Mouse (Mus musculus) left cerebral cortex, postnatal 25 days (tissue): Measurements from ENCODE around the gene Bfsp2. TPM values are rescaled to one million over a fixed set of nuclear protein-coding genes. Genes with fewer than 3 reads are reported as not detected.

Experiments used
- DNase-seq, 2 experiments: peaks; one replicate each; pipeline ENCODE4 v3.0.0; 2022; ENCODE audit warnings: low spot score in 2 of 2, mixed read lengths in 1 of 2
- intact Hi-C: fragments of 180-260 bp; cut with DNase I; formaldehyde crosslinking; loops from one replicate; pipeline ENCODE4 v1.15.1; 2025
- total RNA-seq, 2 experiments: library from RNA; stranded (reverse); gene quantifications; 2 replicates each; pipeline ENCODE4 v1.2.3; 2021

The Bfsp2 gene
- total RNA-seq: 1 to 10 TPM; 4.3 to 5.5 TPM

DNA sequence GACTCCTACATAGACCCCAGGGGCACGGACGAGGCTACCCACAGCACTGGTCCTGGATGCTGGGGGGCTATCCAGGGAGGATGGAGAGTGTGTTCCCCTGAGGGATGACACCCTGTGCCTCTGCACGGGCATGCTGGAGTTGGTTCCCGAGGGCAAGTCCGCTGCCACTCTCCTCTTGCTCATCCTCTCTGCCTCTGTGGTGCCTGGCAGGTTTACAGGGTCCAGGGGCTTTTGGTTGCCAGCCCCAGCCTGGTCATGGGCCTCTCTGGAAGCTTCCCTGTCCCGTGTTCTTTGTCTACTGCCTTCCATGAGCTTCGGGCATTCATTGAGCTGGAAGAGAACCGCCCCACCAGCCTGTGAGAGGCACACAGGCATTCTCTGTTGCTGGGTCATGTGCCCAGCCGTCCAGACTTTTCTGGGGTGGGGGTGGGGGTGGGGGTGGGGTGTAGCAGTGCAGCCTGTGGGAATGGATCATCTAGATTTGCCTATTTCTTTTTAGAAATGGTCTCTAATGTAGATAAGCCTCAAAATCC lies at the start of gene Bfsp2:
Gene Bfsp2, minus strand, starts transcription at position 377 of the 533 bp plus-strand sequence.
- DNase-seq: no peak
- intact Hi-C loops: no loop called here

DNA sequence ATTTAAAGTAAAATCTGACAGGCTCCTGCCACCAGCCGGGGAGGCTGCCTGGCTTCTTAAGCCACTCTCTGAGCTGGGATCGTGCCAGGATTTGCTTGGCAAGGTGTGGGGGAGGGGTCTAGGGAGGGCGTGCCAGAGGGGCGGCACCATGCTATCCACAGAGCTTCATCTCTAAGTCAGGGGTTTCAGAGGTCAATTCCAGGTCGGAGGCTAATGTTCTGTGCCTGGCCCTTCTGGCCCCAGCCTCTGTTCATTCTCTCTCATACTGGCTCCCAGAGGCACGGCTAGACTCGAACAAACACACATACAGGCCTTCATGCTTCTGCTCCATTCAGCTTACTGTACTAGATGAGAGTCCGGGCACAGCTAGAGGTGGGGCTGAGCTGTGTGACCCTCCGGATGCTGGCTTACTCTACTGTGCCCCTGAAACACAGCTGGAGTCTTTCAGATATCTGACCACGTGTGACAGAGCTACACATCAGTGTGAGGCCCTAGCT lies 44.9 kb upstream of the Bfsp2 start:
- intact Hi-C loops: no loop called here
- no peak for DNase-seq

DNA sequence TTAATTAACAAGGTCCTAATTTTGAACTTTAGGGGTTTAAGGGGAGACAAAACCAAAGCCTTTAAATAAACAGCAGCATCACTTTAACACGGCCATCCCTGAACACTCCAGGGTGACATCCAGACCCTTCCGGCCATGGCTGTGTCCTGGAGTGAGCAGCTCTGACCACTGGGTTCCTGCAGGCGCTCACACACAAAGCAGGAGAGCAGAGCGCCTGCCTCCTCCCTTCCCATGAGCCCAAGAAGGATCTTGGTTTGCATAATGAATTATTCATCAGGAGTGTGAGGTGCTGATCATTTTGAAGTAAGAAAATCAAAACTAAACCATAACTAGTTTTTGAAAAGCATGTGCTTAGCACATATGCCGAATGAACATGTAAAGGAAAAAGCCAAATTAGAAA lies 44.4 kb upstream of the Bfsp2 start:
- DNase-seq: peak in 1 of 2 experiments; percentile 48
- intact Hi-C loops: no loop called here

DNA sequence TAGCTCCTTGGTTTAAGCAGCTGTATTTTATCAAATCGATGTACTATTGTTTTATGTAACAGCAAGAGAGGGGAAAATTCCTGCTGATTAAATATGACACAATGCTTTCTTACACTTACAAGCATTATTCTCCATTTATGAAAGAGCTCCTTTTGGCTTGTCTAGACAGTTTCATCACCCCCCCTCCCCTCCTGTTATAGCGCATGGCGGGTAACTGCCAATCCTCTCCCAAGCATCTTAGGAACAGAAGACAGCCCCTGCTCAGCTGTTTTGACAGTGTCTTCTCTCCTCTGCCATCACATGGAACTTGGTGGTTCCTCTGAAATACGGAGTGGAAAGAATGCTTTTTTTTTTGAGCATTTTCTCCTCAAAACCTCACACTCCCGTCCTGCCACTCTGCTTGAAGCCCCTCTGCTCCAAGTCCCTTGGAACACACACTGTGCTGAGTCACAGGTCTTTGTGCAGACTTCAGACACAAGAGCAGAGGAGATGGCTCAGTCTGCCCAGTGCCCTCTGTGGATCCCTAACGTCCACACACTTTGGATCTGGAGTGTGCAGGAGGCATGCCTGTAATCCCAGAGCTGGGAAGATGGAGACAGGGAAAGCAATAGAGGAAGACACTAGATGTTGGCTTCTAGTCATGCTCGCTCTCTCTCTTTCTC lies 43.7 kb upstream of the Bfsp2 start:
- DNase-seq: peak in 1 of 2 experiments; percentile 42
- intact Hi-C loops: no loop called here

DNA sequence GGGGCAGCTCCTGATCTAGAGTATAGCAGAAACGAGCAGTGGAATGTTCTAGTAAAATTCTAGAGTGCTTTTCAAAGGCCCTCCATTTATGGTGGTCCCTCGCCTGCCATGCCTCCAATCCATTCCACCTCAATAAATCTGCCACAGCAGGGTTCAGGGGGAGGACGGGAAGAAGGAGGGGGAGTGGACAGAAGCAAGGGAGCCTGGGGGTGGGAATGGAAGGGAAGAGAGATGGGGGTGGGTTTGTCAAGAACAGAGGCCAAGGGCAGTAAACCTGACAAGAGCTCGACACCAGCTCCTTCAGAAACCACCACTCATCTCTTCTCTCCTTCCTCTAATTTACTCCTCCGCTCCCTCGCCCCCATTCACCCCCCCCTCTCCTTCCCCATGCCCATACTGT lies 42.8 kb upstream of the Bfsp2 start:
- intact Hi-C loops: no loop called here
- DNase-seq: no peak

DNA sequence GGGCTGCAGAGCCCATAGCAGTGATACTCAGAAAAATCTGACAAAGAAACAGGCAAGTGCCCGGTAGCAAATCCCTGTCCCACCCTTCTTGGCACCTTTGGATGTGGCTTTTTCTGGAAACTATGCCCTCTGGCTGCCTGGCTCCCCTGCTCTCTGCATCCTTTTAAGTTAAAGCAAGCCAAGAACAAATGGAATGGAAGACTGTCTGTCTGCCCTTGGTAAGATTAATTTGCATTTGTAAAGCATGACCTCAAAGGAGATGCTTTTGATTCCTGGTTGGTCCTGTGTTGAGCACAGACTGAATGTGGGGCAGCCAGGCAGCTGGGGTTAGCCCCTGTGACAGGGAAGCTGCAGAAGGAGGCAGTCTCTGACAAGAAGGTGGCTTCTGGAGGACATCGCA lies 33.7 kb upstream of the Bfsp2 start:
- intact Hi-C loops: no loop called here

DNA sequence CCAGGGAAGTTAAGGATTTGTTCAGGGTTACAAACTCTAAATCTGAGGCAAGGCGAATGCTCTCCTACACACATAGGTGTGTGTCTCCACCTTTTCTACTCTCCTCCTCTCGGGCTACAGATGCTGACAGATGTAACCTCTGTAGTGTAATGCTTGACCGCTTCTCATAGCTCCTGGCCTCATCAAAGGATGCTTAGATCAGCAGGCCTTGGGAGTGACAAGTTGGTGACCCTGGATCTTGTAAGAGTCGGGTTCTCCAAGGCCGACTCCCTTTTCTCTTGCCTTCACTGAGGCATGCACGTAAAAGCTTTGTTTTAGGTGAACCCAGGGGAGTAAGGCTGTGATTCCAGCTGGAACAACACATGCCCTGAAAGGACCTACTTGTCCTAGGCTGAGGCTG lies 32.0 kb upstream of the Bfsp2 start:
- no peak for DNase-seq
- intact Hi-C loops: no loop called here

More for the DNA sequence above, 33.7 kb upstream of the Bfsp2 start:
- DNase-seq: no peak

DNA sequence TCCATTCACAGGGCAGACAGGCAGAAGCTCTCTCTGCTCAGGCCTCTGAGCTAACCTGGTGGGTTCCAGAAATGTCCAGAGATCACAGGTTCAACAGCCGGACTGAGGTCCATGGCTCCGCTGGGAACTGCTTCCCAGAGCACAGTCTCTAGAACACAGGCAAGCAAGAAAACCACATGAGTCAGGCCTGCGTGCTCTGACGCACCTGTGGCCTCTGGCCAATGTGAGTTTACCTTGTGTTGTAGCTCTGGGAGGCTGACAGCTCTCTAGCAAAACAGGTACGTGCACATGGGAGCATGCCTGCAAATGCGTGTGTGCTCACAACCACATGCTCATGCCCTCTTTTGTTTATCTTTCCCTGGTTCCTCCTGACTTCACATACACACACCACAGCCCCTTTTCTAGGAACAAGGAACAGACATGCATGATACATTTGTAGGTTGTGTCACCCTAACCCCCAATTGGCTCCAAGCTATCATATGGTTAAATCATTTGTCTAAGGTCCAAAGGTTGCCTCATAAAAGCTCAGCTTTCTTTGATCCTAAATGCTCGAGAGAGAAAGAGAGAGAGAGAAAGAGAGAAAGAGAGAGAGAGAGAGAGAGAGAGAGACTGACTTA lies 26.9 kb upstream of the Bfsp2 start:
- intact Hi-C loops: no loop called here
- DNase-seq: no peak

DNA sequence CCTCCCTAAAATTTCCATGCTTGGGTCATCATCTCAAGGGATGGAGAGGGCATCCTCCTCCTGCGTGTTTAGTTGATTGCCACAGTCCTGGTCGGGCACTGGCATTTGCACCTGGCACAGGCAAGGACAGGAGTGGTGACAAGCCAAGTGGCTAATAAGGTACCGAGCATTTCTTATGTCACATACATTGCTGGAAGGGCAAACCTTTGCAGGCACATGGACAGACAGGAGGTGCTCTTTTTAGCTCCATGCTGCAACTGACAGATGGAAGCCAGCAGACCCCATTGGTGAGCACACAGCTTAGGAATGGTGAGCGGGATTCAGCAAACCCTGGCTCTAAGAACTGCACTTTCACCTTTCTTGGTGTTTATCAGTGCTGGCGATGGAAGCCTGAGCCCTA lies 24.8 kb upstream of the Bfsp2 start:
- intact Hi-C loops: loop anchor here (2.0 kb wide), 1 partner anchor 44 kb away; no protein-coding TSS in a partner anchor
- no peak for DNase-seq

DNA sequence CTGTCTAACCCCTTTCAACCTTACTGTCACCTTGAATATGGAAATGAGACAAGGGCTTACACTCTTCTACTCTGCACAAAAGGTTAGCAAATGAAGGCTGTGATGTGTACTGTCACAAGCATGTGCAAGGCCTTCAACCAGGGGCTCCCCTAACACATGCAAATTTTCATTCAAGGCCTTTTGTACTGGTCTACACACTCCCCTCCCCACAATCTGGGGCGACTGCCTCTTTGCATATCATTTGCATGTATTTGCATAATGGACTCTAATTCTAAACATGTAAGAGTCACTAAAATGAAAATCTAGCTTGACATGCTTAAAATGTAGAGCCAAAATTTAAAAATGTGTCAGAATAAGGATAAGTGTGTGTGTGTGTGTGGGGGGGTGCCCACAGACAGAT lies 24.4 kb upstream of the Bfsp2 start:
- peak in 1 of 2 experiments; percentile 78 for DNase-seq
- intact Hi-C loops: loop anchor here (2.0 to 5.0 kb wide), 2 partner anchors 44 to 93 kb away; no protein-coding TSS in a partner anchor

DNA sequence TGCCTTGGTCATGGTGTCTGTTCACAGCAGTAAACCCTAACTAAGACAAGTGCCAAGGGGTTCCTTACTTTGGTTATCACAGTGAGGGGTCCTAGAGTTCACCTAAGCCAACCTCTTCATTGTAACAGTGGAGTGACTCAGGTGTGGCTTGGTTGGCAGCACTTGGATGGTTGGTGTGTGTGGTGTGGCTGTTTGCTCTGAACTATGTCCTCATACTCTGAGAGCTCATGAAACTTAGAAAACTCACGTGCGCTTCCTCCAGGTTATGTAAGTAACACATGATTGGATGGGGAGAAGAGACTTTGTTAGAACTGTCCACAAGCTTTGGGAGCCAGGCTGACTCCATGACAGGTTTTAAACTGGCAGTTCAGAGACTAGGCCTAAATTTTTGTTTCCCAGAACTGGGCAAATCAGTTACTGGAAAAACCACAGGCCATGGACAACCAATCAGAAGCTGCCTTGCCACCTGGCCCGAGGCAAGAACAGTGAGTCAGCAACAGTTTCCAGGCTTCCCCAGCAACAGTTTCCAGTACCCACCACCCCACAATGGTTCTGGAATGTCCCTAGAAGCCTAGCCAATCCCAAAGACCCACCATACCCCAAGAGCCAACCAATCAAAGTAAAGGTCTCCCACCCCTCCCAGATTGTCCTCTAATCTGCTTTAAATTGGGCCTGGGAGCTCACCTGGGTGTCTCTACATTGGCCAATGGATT lies 23.5 kb upstream of the Bfsp2 start:
- intact Hi-C loops: loop anchor here (2.0 to 5.0 kb wide), 2 partner anchors 45 to 94 kb away; no protein-coding TSS in a partner anchor
- DNase-seq: no peak

DNA sequence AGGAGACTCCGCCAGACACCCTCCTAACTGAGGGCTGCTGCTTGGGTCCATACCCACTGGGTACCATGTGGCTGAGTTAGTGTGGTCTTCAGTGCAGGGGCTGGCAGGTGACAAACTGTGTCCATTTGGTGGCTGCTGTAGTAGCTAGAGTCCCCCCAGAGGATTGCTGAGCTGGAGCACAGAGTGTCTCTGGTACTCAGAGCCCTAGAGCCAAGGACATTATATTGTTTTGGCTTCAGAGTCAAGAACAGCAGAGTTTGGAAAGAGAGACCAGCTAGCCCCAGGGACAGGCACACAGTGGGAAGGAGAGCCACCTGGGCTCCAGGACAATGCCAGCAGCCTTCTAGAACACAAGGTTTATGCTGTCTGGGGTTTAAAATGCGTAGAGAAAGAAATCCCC lies 22.4 kb upstream of the Bfsp2 start:
- intact Hi-C loops: loop anchor here (5.0 kb wide), 1 partner anchor 95 kb away; no protein-coding TSS in a partner anchor

DNA sequence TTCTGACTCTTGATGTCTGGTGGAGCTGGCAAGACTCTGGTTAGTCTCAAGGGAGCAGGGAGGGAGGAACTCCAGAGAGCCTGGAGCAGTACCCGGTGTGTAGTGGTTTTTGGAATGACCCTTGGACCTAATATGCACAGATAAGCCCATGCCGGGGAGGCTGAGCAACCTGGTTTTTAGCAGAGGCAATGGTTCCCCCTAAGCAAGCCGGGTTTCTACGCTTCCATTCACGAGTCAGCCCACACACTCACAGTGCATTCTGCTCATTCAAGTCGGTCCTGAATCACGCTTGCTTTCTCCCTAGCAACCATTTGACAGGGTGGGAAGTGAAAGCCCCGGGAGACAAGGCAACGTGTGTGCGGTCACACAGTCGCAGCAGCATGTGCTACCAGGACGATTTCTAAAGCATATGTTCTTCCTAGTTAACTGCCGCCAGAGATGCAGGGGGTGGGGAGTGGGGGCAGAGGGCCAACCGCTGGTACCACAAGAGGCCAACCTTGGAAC lies 21.7 kb upstream of the Bfsp2 start:
- DNase-seq: peak; percentile 75 to 93
- intact Hi-C loops: loop anchor here (5.0 kb wide), 1 partner anchor 95 kb away; no protein-coding TSS in a partner anchor

More for the DNA sequence above, 22.4 kb upstream of the Bfsp2 start:
- DNase-seq: no peak

DNA sequence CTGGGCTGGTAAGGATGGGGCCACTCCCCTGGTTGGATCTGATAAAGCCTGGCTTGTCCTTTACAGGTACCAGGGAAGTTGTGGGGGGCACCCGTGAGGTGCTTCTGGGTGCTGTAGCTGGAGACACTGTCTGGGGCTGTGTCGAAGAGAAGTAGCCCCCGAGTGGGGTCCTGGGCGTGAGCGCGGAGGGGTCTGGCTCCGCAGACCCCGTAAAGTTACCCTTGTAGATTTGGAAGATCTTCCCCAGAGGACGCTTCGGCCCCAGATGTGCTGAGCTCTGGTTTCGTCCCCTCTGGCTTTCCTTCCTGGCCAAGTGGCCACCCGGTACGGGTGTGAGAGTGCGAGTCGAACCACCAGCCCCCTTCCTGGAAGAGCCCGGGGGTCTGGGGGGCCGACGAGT lies 19.1 kb upstream of the Bfsp2 start:
- intact Hi-C loops: no loop called here
- DNase-seq: no peak

DNA sequence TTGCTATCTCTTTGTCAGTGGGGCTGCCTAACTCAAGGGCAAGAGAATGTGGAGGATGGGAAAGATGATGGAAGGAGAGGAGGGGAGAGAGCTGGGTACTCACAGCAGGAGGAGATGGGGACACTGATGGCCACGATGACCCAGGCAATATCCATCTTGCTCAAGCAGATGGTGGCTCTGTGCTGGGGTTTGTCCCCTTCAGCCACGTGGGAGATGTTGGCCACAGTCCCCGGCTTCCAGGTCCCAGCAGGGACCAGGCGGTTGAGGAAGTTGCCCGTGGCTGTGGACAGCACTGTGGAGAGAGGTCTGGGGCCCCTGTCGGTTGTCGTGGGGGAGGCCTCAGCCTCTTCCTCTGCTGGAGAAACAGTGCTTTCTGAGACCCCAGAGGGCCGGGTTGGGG lies 18.5 kb upstream of the Bfsp2 start:
- intact Hi-C loops: no loop called here
- DNase-seq: no peak

DNA sequence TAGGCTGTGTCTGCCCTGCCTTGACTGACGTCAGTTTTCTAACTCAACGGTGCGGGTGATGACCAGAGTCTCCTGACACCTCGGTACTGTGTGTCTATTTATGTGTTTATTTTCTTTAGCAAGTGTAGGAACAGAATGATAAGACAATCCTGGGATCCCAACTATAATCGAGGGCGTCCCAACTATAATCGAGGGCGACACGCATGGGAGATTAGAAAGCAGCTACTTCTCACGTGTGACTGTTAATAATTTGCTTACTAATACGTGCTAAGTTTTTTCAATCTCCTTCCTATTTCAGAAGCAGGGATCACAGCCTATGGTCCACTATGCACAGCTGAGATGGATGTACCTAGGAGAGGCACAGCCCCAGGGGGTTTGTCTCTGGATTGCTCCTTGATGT lies 15.2 kb upstream of the Bfsp2 start:
- intact Hi-C loops: loop anchor here (2.0 kb wide), 2 partner anchors 129 to 263 kb away; no protein-coding TSS in a partner anchor
- no peak for DNase-seq

DNA sequence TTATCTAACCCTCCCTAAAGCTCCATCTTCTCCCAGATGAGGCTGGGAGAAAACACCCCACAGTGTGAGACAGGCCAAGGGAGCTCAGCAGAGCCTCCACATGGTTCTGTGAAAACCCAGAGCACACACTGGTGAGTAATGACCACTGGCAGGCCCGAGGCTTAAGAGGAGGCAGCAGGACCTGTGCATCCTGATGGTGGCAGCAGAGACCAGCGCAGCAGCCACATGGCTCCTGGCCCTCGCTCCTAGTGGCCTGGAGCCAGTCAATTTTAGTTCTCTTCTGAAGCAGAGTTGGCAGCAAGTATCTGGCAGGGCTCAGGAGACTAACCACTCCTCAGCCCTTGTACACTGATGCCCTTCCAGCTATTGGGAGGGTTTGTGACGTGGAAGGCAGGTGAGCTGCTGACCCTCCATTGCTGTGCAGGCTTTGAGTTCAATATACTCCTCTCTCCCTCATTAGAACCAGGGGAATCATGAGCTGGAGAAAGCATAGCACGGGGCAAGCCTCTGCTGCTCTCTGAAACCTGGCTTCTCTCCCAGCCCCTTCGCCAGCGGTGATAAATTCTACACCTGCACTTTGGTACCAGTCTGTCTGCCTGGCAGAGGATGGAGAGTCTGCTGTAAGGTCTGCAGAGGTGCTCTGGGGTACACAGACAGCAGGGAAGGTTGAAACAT lies 14.3 kb upstream of the Bfsp2 start:
- intact Hi-C loops: loop anchor here (2.0 to 5.0 kb wide), 3 partner anchors 108 to 264 kb away; no protein-coding TSS in a partner anchor

DNA sequence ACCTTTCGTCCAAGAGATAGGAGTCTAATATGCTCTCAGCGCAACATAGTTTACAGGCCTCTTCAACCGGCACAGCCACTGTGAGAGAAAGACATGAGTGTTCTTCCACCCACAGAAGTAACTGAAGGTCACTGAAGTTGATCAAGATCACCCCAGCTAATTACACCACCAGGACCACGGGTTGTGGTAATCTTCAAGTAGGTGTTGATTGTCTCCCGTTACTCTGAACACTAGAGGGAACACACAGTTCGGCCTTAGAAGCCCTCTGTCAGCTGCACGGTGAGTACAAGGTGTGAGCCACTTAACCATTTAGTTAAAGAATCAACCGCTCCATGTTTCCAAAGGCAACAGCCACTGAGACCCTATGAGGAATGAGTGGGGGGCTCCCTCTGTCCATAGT lies 11.8 kb upstream of the Bfsp2 start:
- intact Hi-C loops: loop anchor here (2.0 to 5.0 kb wide), 2 partner anchors 110 to 505 kb away; no protein-coding TSS in a partner anchor
- DNase-seq: no peak

More for the DNA sequence above, 14.3 kb upstream of the Bfsp2 start:
- peak; percentile 78 to 87 for DNase-seq

DNA sequence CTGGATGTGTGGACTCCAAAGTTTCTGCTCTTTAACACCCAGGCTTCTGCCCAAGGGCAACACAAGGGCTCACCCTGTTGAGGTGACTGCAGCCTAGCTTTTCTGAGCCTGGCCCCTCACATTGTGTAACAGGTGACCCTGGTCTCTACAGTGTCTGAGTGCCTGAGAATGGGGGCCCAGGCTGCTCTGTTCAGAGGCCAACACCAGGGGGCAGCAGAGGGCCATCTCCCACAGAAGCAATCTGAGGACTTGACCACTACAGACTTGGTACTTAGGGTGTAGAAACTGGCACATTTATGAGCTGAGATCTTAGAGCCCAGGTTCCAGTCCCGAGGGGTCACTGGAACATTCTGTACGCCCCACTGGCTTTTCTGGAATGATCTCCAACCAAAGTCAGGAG lies 10.2 kb upstream of the Bfsp2 start:
- intact Hi-C loops: loop anchor here (2.0 to 5.0 kb wide), 2 partner anchors 112 to 506 kb away; no protein-coding TSS in a partner anchor
- peak; percentile 79 for DNase-seq
